Mouse (Mus musculus) 3134 (cell line): Measurements from ENCODE around the gene Clec18a.
"Not testable (repeated sequence)": the region's sequence is repeated elsewhere in the genome, so short reads cannot be mapped to it uniquely, and the experiment has no call there.

Source experiments
- DNase-seq: peaks from one replicate; pipeline ENCODE4 v3.0.0-alpha.2; 2011; ENCODE audit warnings: low spot score; ENCODE audit not compliant: insufficient read length; ENCODE audit errors: extremely low read depth

Gene Clec18a

DNA sequence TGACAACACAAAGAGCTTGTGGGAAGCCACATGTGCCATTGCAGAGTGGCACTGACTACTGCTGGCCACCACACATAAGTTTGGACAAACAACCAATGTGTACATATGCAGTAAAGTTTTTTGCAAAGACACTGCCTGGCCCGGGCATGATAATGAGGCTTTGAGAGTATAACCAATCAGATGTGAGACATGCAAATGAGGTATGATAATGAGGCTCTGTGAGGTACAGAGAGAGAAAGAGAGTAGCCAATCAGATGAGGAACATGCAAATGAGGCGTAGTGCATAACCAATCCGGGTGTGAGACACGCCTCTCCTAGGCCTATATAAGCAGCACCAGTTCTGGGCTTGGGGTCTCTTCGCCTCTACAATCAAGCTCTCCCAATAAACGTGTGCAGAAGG is at the start of gene Clec18a:
Gene Clec18a (minus strand): TSS at position 101 of the 400 bp plus-strand sequence.
- DNase-seq, result not testable (repeated sequence)

DNA sequence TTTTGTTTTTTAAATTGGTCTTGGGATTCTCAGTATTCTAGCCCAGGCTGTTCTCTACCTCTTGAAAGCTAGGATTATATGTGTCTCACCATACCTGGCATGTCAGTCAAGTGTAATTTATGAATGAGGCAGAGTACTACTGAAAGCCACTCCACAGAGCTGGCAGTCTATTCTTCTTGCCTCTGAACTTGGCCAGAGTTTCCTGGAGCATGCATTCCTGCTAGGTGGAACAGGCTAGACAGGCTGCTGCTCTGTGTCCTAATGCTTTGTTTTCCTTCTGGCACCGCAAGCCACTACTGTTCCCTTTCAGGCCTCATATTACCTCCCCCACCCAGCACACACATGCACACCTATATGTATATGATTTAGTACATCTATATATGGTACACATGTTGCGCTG is 38.5 kb upstream of the Clec18a start:
- no peak for DNase-seq

DNA sequence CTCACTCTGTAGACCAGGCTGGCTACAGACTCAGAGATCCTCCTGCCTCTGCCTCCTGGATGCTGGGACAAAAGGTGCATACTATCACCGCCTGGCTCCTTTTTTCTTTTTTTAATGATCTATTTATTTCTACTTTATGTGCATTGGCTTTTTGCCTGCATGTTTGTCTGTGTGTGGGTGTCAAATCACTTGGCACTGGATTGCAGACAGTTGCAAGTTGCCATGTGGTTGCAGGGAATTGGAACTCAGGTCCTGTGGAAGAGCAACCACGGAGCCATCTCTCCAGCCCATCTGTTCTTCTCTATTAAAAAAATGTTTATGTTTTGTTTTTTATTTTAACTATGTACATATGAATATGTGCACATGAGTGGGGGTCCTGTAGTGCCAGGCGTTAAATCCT is 27.3 kb upstream of the Clec18a start:
- DNase-seq, result no peak

- DNase-seq, result no peak
Observed at GRCm38 (mm10) chr8:111114891-111115290, 22.7 kb upstream of the Clec18a start.

- DNase-seq, result peak; percentile 32
Observed at GRCm38 (mm10) chr8:111094719-111095302, 2.6 kb upstream of the Clec18a start.

GRCm38 (mm10) chr8:111093865-111094718 is 1.9 kb upstream of the Clec18a start, which contains the start of gene Pdpr:
Gene Pdpr, plus strand, starts transcription at chr8:111094630.
- DNase-seq, result peak; percentile 87

DNA sequence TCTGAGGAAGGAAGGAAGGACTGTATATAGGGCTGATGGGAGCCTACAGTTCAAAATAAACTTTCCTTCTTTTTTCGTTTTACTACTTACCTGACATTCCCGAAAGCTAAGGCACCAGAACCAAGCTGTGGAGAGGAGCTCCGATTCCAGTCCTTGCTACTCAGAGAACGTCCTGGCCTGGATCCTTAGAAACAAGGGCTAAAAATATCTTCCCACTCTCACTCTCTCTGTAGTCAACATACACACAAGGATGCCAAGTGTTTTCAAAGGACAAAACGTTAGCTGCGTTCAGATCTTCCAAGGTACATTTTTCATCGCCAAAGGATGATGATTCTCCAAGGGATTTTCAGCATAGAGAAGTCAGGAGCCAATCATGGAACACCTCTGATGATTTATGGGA is 520 bp downstream of the Clec18a start:
- no peak for DNase-seq

- peak; percentile 21 for DNase-seq
Observed at GRCm38 (mm10) chr8:111090126-111090525, 2.1 kb downstream of the Clec18a start.

- DNase-seq, result not testable (repeated sequence)
Observed at GRCm38 (mm10) chr8:111083936-111084335, 8.3 kb downstream of the Clec18a start.

DNA sequence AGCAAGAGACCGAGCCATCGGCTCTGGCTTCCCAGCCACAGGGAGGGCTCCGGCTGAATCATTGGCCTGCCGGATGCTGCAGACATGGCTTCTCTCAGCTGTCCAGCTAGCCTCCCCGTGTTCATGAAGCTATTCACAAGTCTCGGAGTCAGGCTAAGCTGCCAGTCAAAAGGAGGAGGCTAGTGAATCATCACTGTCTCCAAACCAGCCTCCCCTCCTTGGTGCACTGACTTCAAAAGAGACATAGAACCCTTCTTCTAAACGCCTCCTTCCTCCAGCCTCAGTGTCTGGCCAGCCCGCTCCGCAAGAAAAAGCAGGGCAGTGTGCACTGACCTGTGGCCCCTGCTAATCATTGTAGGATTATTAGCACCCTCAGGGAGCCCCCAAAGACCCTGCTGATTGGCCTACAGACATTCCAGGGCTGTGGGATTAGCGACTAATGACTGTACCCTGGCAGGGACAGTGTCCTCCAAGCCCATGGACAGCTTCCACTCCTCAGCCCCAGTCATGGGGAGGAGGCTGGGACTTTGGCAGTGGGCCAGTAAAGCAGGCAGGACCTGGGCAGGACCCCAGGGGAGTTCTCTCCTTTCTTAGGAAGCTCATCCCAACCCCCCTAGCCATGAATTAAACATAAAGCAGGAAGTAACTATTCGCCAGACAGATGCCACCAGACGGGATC is 10.5 kb downstream of the Clec18a start:
- no peak for DNase-seq

GRCm38 (mm10) chr8:111079861-111080271 is 12.4 kb downstream of the Clec18a start:
- DNase-seq, result no peak

DNA sequence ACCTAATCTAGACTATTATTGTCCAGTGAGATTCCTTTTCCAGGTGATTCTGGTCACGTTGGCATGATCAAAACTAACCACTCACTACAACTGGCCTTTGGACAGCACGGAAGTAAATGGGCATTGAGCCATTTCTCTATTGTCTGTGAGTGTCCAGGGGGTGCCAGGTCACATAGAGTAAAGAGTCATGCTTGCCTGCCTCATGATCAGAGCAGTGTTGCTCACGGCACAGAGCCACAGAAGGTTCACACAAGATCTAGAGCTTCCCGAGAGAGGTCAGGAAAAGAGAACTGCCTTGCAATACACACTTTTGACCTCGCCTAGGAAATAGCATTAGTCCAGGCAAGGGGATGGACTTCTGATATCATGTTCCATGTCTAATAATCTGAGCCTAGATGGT is 12.8 kb downstream of the Clec18a start:
- DNase-seq, result no peak

GRCm38 (mm10) chr8:111075926-111076325 is 16.3 kb downstream of the Clec18a start:
- DNase-seq, result no peak

GRCm38 (mm10) chr8:111068660-111069059 is 23.6 kb downstream of the Clec18a start:
- DNase-seq, result not testable (repeated sequence)

DNA sequence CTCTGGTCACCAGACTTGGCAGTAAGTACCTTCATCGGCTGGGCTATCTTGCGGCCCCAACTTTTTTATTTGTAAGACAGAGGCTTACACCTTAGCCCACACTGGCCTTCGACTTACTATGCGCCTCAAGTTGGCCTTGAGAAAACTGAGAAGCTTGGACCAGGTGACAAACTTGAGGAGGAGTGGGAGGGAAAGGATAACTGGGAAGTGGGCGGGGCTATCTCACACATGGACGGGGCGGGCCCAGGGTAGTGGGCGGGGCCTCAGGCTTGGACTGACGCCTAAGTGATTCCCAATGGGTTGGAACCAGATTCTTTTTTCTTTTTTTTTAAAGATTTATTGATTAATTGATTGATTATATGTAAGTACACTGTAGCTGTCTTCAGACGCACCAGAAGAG is 24.8 kb downstream of the Clec18a start:
- no peak for DNase-seq

DNA sequence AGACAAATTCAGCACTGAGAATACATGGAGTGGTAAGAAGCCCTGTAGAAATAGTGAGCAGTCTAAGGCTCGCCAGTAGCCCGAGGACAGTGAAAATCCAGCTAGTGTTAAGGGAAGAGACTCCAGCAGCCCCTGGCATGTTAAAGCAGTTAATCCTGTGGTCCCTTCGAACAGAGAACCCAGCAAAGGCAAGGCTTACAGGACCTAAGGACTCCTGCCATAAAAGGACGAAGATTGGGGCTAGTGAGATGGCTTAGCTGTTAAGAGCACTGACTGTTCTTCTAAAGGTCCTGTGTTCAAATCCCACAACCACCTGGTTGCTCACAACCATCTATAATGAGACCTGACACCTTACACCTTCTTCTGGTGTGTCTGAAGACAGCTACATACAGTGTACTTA is 25.9 kb downstream of the Clec18a start:
- no peak for DNase-seq

DNA sequence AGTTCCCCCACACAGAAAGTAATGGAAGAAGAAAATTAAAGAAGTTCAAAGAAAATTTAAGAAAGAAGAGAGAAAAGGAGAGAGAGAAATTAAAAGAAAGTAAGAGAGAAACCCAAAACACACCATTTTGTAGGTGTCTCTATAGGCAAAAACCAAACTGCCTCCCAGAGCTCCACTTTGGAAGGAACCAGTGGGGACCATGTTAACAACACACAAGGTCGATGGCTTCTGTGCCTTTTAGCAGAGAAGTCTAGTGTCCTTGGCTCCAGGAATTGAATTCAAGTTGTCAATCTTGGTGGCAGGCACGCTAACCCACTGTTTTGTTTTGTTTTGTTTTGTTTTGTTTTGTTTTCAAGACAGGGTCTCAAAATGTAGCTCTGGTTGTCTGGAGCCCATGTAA is 29.3 kb downstream of the Clec18a start:
- no peak for DNase-seq

DNA sequence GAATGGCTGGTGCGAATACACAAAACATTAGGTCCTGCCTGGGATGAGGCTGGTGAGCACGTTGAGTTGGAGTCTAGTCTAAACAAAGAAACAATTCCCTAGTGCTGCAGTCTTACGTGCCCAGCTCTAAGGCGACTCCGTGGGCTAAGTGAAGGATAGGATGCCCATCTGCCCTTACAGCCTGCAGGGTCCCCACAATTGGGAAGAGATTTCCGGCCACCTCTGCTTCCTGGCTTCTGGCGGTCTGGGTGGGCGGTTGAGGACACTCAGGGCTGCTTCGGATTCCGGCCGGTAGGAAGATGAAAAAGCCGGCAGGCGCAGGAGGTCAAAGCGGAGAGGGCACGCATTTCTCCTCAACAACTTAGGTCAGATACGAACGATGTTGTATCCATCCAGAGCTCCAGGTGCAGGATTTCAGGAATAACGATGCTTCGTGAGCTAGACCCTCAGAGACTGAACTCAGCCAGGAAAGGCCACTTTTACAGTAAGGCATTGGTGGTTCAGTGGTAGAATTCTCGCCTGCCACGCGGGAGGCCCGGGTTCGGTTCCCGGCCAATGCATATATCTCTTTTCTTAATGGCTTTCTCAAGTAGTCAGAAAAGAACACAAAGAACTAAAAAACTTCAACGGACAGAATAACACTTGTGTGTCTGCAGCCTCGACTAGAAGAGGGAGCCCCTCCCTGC is 30.0 kb downstream of the Clec18a start:
- DNase-seq, result peak; percentile 81

DNA sequence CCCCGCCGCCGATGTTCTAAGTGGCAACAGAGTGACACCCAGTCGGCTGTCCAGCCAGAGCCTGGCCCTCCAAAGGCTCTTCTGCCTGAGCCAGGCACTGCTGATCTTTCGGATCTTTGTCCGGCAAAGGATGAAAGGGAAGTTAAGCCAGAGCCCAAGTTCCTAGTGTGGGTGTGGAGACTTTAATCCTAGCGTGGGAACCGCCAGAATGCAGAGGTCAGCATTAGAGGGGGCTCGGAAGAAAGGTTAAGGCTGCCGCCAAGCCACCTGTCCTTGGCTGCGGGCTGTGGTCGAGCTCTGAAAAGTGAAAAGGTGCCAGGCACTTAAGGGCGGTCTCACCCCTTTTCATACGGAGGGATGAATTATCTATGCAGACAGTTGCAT is 30.5 kb downstream of the Clec18a start:
- DNase-seq, result no peak

- no peak for DNase-seq
Observed at GRCm38 (mm10) chr8:111058946-111059572, 33.2 kb downstream of the Clec18a start.
